ENCODE assay signal across 8 mouse cellular contexts in the genomic region with DNA sequence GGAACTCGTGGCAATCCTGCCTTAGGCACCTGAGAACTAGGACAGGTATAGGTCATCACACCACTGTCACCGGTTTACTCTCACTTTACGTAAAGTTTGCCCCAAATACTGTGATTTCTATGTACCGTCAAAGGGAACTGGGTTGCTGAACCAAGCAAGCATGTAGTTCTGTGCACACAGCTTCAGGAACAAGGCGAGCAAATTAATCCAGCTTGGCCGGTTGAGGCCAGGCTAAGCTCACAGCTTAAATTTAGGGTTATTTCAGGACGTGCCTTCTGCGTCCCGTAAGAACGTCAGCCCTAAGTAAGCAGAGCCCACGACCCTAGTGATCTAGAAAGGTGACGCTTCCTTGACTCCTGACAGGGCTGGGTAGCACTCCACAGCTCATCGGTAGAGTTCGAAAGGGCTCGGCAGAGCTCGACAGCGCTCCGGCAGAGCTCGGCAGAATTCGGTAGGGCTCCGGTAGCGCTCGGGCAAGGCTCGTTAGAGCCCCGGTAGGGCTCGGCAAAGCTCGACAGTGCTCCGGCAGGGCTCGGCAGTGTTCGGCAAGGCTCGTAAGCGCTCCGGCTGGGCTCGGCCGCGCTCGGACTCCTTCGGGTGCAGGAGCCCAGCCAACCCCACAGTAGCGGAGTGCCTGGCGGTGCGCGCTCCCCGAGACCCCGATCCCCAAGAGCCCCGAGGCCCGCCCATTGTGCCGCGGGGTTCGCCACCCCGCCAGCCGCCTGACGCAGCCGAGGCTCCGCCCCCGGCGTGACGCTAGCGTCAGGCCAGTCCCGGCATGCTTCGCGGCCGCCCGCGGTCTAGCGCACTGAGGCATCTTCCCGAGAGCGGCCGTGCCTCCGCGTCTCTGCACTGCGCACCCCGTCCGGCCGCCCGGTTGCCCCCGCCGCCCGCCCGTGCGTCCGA. TPM values are rescaled to one million over a fixed set of nuclear protein-coding genes. Genes with fewer than 3 reads are reported as not detected.
DNase-seq lines count a peak whose midpoint lies in the region; ATAC-seq and TF ChIP-seq lines count a peak whose summit lies in the region.

Gene Etnk1 (plus strand): TSS at position 770 of the 906 bp plus-strand sequence.

- H3K4me1 ChIP-seq in forebrain, embryonic 10.5 days, result peaks cover 44% of the 10 kb centered on the region
- H3K4me1 ChIP-seq in heart, embryonic 15.5 days (replicated peaks), result peaks cover 30% of the 10 kb centered on the region
- H3K4me1 ChIP-seq in liver, embryonic 14.5 days (replicated peaks; ENCODE audit: control insufficient read depth in 2 of 2, insufficient read depth in 2 of 2, low read length in 1 of 2), result peaks cover 15 to 25% of the 10 kb centered on the region in 2 experiments
- peaks cover 3% of the 10 kb centered on the region; the same call in 1 of the 2 replicates for H3K4me1 ChIP-seq in neural tube, embryonic 11.5 days (ENCODE audit: control insufficient read depth, insufficient read depth, low read length)
- no peaks in the 10 kb centered on the region for H3K4me1 ChIP-seq in stomach, postnatal 0 days (replicated peaks; ENCODE audit: control insufficient read depth, insufficient read depth)

- ATAC-seq in heart, embryonic 15.5 days (replicated peaks; ENCODE audit: insufficient number of reproducible peaks, insufficient read depth, low FRiP score, low read depth), result peak; percentile 94
- peak; percentile 94 for ATAC-seq in liver, embryonic 14.5 days (ENCODE audit: insufficient read depth)
- ATAC-seq in neural tube, embryonic 11.5 days (ENCODE audit: insufficient read depth, low FRiP score, low TSS enrichment), result peak; percentile 96
- peak; percentile 97 for ATAC-seq in stomach, postnatal 0 days (ENCODE audit: low FRiP score, low TSS enrichment)

- WGBS in forebrain, embryonic 10.5 days, result under 1% methylated on average over 67 of the region's 81 CpGs
- under 1% methylated on average over 80 of the region's 81 CpGs for WGBS in heart, embryonic 15.5 days
- under 1% methylated on average over 74 of the region's 81 CpGs for WGBS in liver, embryonic 14.5 days (ENCODE audit: insufficient replicate concordance)
- under 1% methylated on average over 77 of the region's 81 CpGs for WGBS in neural tube, embryonic 11.5 days
- WGBS in stomach, postnatal 0 days, result 1% methylated on average over 74 of the region's 81 CpGs

- H3K4me3 ChIP-seq in forebrain, embryonic 10.5 days, result peak within 1 kb of the TSS; percentile 79
- H3K4me3 ChIP-seq in heart, embryonic 15.5 days, result peak within 1 kb of the TSS; percentile 84
- H3K4me3 ChIP-seq in liver, embryonic 14.5 days (ENCODE audit: insufficient read depth in 1 of 2, low read depth in 2 of 2, low read length in 2 of 2), result peak within 1 kb of the TSS; percentile 78 to 85
- H3K4me3 ChIP-seq in neural tube, embryonic 11.5 days (ENCODE audit: low read depth, low read length), result peak within 1 kb of the TSS; percentile 79
- H3K4me3 ChIP-seq in stomach, postnatal 0 days (ENCODE audit: low read depth, low read length), result peak within 1 kb of the TSS; percentile 82

- H3K27me3 ChIP-seq in forebrain, embryonic 10.5 days (ENCODE audit: poor library complexity, severe bottlenecking), result peaks cover 27% of the 10 kb centered on the region
- H3K27me3 ChIP-seq in heart, embryonic 15.5 days, result no peaks in the 10 kb centered on the region
- H3K27me3 ChIP-seq in liver, embryonic 14.5 days (ENCODE audit: control insufficient read depth, insufficient read depth, low read length), result no peaks in the 10 kb centered on the region
- H3K27me3 ChIP-seq in neural tube, embryonic 11.5 days (ENCODE audit: control insufficient read depth, insufficient read depth, low read length), result no peaks in the 10 kb centered on the region
- H3K27me3 ChIP-seq in stomach, postnatal 0 days (ENCODE audit: control insufficient read depth, insufficient read depth, low read length), result no peaks in the 10 kb centered on the region

- no peak for TF ChIP-seq EP300 in liver, embryonic 14.5 days (IDR thresholded peaks at IDR 0.05; ENCODE audit: low read depth)
- no peak for TF ChIP-seq EP300 in stomach, postnatal 0 days (optimal IDR thresholded peaks at IDR 0.05)

- H3K9ac ChIP-seq in heart, embryonic 15.5 days, result peak within 1 kb of the TSS; percentile 83
- H3K9ac ChIP-seq in liver, embryonic 14.5 days (replicated peaks), result peak within 1 kb of the TSS; percentile 81
- H3K9ac ChIP-seq in neural tube, embryonic 11.5 days (ENCODE audit: low read length), result peak within 1 kb of the TSS; percentile 84
- H3K9ac ChIP-seq in stomach, postnatal 0 days (ENCODE audit: low read length), result peak within 1 kb of the TSS; percentile 86

- H3K4me2 ChIP-seq in heart, embryonic 15.5 days, result peak within 1 kb of the TSS; percentile 85
- peak within 1 kb of the TSS; percentile 87 for H3K4me2 ChIP-seq in liver, embryonic 14.5 days (ENCODE audit: low read depth)
- peak within 1 kb of the TSS; percentile 76 for H3K4me2 ChIP-seq in neural tube, embryonic 11.5 days (ENCODE audit: low read depth)
- peak within 1 kb of the TSS; percentile 86 for H3K4me2 ChIP-seq in stomach, postnatal 0 days (replicated peaks; ENCODE audit: low read depth)

- H3K27ac ChIP-seq in forebrain, embryonic 10.5 days, result peak within 1 kb of the TSS; percentile 96
- H3K27ac ChIP-seq in heart, embryonic 15.5 days, result peak within 1 kb of the TSS; percentile 95
- peak within 1 kb of the TSS; percentile 89 for H3K27ac ChIP-seq in liver, embryonic 14.5 days
- H3K27ac ChIP-seq in neural tube, embryonic 11.5 days (ENCODE audit: low read depth, low read length), result peak within 1 kb of the TSS; percentile 90
- peak within 1 kb of the TSS; percentile 95 for H3K27ac ChIP-seq in stomach, postnatal 0 days (replicated peaks)

- H3K9me3 ChIP-seq in forebrain, embryonic 10.5 days, result no peaks in the 10 kb centered on the region
- H3K9me3 ChIP-seq in heart, embryonic 15.5 days (replicated peaks), result no peaks in the 10 kb centered on the region
- no peaks in the 10 kb centered on the region for H3K9me3 ChIP-seq in liver, embryonic 14.5 days (ENCODE audit: control insufficient read depth, low read length)
- H3K9me3 ChIP-seq in neural tube, embryonic 11.5 days (ENCODE audit: control insufficient read depth, low read length), result no peaks in the 10 kb centered on the region
- no peaks in the 10 kb centered on the region for H3K9me3 ChIP-seq in stomach, postnatal 0 days (ENCODE audit: control insufficient read depth, low read length)

- DNase-seq in CD8-positive naive resting alpha-beta T cell, adult 2 months (ENCODE audit: low read depth in 2 of 2, low spot score in 2 of 2), result peak; percentile 99
- peak; percentile 89 for DNase-seq in c-Kit-positive CD71-negative TER-119-negative erythroid progenitor cells, embryonic 14.5 days (ENCODE audit: low read depth)
- DNase-seq in forebrain, embryonic 10.5 days (ENCODE audit: extremely low spot score, low spot score), result peak; percentile 89
- DNase-seq in kidney, postnatal 25 days, result peak; percentile 96 to 98
- peak; percentile 83 to 88 (median 84) for DNase-seq in liver, embryonic 14.5 days (ENCODE audit: low read depth in 3 of 3, low spot score in 3 of 3)
- peak; percentile 96 for DNase-seq in neural tube, embryonic 11.5 days (ENCODE audit: low spot score)
- DNase-seq in stomach, postnatal 0 days (ENCODE audit: low spot score), result peak; percentile 97

- H3K36me3 ChIP-seq in forebrain, embryonic 10.5 days (replicated peaks), result peaks cover 10% of the 10 kb centered on the region
- no peaks in the 10 kb centered on the region for H3K36me3 ChIP-seq in heart, embryonic 15.5 days
- H3K36me3 ChIP-seq in liver, embryonic 14.5 days (replicated peaks; ENCODE audit: control insufficient read depth, insufficient read depth, low read depth), result peaks cover 5% of the 10 kb centered on the region
- no peaks in the 10 kb centered on the region for H3K36me3 ChIP-seq in neural tube, embryonic 11.5 days (ENCODE audit: control insufficient read depth, insufficient read depth, low read length)
- H3K36me3 ChIP-seq in stomach, postnatal 0 days (ENCODE audit: control insufficient read depth, insufficient read depth, low read length), result no peaks in the 10 kb centered on the region

- TF ChIP-seq CTCF in liver, embryonic 14.5 days (IDR thresholded peaks at IDR 0.05; ENCODE audit: low read depth), result peak; percentile 58
- peak; percentile 40 for TF ChIP-seq CTCF in stomach, postnatal 0 days (IDR thresholded peaks at IDR 0.05; ENCODE audit: low read depth)

RNA-seq across cellular contexts. Expression of gene Etnk1, which starts in this region (rescaled TPM):
- 20.6 and 21.0 TPM in 2 replicates for polyA plus RNA-seq in forebrain, embryonic 10.5 days (2016; fragmentation: Nextera tagmentation; extraction: Ambion mirVana)
- 10.8 and 14.5 TPM in 2 replicates for polyA plus RNA-seq in heart, embryonic 15.5 days (2015; fragmentation: Nextera tagmentation; extraction: Ambion mirVana)
- polyA plus RNA-seq in liver, embryonic 14.5 days (2012; rRNA removed), result 9.8 and 12.1 TPM in 2 replicates
- polyA plus RNA-seq in liver, embryonic 14.5 days (2014; fragmentation: Nextera tagmentation; extraction: Ambion mirVana), result 7.5 and 10.7 TPM in 2 replicates
- polyA plus RNA-seq in neural tube, embryonic 11.5 days (2014; fragmentation: Nextera tagmentation; extraction: Ambion mirVana), result 35.0 and 37.0 TPM in 2 replicates
- 10.7 and 11.0 TPM in 2 replicates for polyA plus RNA-seq in stomach, postnatal 0 days (2015; fragmentation: Nextera tagmentation; extraction: Ambion mirVana)

Comparison
In these comparisons a context has a peak if more than half of its experiments do, and no peak if none do; other contexts are left out.
1. Peak in every context shown above with its lines: DNase-seq, ATAC-seq, H3K4me3 ChIP-seq and H3K27ac ChIP-seq.